Mouse (Mus musculus) mesoderm, embryonic 11.5 days (tissue): ENCODE data around the gene Elp6.
"Not testable (repeated sequence)": the region's sequence is repeated elsewhere in the genome, so short reads cannot be mapped to it uniquely, and the experiment has no call there.

Source experiments
- DNase-seq: peaks from one replicate; pipeline ENCODE4 v3.0.0-alpha.2; 2012; ENCODE audit warnings: low read depth, low spot score

Elp6 gene

DNA sequence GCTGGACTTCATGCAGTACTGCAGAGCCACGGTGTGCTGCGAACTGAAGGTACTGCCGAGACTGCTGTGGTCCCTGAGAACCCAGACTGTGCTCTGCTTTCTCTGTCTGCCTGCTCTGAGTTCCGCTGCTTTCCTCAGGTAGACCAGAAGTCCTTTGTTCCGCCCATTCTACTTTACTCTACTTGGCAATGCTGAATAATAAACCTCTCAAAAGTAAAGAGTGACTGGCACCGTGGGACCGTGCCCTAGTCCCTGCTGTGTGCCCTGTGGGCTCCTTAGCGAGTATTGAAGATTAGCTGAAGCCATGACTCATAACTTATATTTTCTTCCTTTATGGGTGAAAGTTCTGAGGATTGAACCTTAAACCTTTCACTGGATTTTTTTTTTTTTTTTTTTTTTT is 10.9 kb downstream of the Elp6 start:
- DNase-seq, result no peak

DNA sequence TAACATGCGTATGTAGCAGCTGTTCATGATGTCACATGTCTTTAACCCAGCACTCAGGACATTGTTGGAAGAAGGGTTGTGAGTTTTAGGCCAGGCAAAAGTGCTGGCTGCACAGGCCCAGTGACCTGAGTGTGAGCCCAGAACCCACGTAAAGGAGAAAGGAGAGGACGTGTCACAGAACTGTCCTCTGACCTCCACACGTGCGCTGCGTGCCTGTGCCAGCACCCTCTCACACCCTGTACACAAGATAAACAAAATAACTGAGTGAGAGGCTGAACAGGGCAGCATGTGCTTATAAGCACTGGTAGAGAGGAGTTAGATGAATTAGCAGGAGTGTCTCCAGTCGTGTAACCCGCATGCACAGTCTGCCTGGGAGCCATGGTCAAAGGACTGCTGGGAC is 11.5 kb downstream of the Elp6 start:
- DNase-seq, result no peak

DNA sequence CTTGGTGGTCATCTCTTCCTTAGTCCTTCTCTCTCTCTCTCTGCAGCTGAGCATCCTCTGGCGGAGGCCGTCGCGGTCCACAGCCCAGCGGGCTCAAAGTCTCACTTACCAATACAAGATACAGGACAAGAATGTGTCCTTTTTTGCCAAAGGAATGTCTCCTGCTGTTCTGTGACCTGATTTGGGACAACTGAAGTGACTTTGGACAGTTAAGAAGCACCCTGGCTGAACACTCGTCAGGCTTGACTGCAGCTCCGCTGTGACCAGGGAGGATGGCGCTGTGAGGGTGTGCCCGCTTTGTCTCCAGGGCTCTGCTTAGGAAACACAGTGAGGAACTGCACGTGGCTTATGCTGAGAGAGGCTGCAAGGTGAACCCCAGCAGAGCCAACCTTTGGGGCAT is 15.8 kb downstream of the Elp6 start:
- no peak for DNase-seq

DNA sequence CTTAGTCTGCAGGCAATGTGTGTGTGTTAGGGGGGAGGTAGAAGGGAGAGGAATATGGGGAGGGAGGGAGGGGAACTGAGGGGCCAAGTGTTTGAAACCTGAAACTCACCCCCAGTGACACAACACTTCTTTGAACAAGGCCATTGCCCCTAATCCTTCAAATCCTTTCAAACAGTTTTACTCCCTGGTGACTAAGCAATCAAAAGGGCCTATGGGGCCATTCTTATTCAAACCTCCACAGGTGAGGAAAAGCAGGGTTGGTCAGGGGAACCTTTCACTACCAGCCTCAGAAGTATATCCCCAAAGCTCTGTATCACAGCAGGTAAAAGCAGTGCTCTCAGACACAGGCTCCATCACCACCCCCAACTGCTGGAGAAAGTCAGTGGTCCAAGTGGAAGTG is 18.0 kb downstream of the Elp6 start:
- DNase-seq, result no peak

DNA sequence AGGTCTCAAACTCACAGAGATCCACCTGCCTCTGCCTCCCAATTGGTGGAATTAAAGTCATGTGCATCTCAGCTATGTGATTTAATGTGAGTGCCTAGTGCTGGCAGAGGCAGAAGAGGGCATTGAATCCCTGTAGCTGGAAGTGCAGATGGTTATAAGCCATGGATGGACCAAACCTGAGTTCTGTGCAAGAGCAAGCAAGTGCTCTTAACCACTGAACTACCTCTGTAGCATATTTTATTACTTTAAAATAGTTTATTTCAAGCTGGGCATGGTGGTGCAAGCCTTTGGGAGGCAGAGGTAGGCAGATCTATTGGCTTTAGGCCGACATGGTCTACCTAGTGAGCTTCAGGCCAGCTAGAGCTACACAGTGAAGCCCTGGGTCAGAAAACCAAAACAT is 19.2 kb downstream of the Elp6 start:
- DNase-seq, result no peak

DNA sequence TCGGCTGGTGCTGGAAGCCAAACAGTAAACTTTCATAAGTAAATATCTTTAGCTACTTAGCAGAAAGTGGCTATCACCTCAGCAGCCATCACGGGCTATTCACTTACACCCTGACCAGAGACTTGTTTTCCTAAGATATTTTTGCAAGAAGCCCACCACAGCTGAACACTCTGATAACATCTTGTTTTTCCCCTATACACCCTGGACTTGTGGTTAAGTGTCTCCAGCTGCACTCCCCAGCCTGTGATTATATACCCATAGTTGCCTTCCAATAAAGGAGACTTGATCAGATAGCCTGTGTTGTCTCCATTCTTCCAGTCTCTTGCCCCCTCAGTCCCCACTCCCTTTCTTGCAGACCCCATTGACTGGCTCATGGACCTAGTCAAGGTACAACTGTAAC is 23.2 kb downstream of the Elp6 start:
- DNase-seq, result no peak

DNA sequence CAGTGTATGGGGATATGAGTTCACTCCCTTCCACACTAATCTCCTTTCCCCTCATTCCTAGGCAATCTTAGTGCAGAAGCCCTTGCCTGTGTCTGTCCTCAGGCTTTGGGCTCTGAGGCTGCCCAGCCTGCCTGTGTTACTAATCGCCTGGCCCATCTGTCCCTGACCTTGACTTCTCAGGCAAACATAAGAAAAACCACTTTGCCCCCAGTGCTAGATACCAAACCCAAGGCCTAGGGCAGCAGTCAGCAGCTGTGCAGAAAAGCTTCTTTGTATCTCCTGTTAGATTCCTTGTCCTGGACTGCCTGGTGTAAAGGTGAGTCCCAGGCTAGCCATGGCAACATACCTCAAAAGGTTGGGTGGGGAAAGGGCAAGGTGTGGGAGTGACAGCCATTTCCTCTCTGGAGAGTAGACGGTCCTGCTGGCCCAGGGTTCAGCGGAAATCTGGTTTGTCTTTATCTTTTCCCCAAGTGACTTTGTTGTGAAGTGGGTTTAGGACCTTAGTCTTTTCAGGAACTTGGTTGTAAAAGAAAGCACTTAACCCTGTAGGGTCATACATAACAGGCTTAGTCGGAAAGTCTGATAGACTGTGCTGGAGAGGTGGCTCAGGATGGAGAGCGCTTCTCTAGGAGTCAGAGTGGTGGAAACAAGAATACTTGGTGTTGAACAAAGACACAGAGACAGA is 24.1 kb downstream of the Elp6 start:
- no peak for DNase-seq

DNA sequence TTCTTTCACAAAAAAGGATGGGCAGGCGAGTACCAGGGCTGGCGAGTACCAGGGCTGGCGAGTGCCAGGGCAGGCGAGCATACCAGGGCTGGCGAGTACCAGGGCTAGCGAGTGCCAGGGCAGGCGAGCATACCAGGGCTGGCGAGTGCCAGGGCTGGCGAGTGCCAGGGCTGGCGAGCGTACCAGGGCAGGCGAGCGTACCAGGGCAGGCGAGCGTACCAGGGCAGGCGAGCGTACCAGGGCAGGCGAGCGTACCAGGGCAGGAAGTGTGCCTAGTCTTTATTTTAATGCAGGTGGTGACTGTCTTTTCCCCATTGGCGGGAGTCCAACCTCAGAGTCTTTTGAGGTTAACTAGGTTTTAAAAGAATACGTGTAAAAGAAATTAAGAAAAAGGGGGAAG is 24.7 kb downstream of the Elp6 start:
- no peak for DNase-seq

DNA sequence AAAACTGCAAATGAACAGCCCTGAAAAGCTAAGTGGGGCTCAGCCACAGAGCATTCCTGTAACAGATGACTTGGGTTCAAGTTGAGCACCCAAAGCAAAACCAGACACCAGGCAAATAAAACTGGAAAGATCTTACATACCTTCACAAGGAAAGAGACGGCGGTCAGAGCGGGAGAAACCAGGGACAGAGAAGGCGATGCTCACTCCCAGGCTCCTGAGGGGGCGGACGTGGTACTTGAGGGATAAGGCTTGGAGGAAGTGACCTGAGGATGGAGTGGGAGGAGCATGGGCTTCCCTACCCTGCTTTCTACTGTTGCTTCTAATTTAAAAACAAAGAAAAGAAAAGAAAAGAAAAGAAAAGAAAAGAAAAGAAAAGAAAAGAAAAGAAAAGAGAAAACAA is 25.4 kb downstream of the Elp6 start:
- DNase-seq, result no peak

DNA sequence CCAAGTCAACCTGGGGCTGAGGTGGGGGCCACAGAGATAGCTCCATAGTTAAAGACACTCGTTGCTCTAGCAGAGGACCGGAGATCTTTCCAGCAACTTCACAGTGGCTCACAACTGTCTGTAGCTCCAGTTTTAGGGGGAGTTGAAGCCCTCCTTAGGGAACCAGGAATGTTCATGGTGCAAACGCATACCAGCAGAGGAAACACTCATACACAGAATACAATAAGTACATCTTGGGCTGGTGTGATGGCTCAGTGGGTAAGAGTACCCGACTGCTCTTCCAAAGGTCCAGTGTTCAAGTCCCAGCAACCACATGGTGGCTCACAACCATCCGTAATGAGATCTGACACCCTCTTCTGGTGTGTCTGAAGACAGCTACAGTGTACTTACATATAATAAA is 25.9 kb downstream of the Elp6 start:
- DNase-seq, result not testable (repeated sequence)

DNA sequence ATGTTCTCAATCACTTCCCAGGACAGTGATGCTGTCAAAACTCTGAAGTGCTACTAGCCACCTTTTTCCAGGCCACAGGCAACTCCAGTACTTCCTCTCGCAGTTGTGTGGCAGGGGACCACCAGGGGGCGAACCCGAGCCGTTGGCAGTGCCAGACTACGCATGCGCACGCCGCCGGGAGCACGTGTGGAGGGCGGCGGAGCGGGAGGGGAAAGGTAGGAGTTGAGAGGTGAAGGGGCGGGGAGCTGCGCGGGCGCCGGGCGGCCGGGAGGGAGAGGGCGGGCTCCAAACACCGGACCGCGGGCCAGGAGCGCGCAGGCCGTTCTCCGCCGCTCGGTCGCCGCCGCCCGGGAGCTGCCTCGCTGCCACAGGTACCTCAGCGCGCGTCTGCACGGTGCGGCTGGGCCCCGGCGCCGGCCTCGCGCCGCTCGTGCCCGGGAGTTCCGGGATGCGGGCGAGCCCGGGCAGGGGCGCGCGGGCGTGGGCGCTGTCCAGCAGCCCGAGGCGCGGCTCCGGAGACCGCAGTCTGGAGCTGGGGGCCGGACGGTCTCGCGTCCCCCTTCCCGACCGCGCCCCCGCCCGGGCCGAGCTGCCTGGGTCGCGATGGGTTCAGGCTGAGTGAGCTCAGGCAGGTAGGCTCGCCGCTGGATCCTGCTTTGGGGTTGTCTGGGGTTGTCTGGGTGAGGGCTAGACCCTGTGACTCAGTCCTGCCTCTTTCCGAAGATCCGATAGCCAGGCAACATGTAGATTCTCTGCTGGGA is 28.3 kb downstream of the Elp6 start, which contains the start of gene Scap:
Gene Scap, plus strand, starts transcription at position 154 of the 761 bp plus-strand sequence.
- peak; percentile 95 for DNase-seq

DNA sequence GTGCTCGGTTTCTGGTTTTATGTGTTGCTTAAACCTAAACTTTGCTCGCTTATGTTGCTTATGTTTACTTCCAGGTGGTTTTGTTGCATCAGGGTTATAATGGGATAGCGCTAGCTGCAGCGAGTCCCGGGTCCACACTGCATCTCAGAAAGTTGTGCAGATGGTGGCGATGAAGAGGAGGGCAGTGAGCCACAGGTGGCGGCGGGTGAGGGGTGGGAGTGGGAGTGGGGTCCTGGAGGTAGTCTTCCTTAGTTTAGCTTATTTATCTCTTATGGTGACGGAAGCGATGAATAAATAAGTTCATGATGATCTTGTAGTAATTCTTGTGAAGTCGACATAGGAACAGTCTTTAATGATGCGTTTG is 28.9 kb downstream of the Elp6 start:
- no peak for DNase-seq

DNA sequence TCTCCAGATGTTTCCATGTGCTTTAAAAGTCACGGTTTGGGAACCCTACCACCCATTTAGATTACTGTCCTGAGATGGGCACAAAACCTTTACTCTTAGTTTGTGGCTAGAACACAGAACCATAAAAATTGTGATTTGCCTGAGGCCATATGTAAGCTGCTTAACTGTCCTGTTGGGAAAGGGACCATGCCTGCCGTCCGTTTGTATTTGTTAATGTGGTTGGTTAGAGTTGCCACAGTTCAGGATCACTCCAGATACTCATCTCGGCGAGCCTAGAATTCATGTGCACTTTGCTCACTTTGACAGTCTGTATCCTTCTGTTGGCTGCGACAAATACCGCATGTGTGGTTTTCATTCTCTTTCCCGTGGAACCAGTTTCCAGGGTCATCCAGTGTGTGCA is 29.9 kb downstream of the Elp6 start:
- DNase-seq, result no peak

DNA sequence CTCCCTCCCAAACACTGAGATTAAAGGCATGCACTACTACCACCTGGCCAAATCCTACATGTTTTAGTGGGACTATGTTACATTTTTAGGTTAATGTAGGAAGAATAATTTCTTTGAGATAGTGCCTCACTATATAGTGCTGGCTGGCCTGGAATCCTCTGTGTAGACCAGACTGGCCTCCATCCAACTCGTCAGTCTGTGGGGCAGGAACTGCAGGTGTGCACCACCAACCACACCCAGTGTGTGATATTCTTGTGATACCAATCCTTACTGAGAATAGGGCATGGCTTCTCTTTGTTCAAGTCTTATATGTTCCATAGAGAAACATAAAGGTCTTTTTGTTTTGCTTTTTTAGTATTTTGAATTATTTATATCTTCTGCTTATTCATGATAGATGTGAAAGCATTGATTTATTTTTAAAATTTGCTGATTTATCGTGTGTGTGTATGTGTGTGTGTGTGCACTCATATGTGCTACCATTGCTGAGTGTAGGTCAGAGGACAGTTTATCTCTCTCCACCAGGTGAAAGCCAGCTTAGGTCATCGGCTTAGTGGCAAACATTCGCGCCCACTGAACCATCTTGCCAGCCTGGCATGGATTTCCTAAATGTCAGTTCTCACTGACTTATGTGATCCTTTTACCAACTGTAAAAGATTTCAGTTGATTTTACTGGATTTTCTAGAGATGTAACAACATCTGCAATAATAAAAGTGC is 35.2 kb downstream of the Elp6 start:
- no peak for DNase-seq

DNA sequence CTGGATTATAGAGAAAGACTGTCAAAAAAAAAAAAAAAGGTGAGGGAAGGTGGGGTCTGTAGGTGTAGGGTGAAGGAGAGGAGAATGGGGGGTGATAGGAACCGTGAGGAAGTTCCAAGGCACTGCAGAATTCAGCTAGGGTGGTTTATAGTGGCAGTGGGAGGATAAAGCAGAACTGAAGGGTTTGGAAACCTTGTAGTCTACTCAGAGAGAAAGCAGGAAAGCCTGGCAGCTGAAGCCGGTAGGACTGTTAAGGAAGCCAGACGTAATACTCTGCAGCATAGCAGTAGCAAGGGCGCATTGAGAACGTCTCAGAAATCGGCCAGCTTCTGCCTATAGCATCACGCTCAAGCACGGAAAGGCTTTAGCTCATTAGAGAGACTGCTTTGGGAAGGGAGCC is 37.0 kb downstream of the Elp6 start:
- no peak for DNase-seq

DNA sequence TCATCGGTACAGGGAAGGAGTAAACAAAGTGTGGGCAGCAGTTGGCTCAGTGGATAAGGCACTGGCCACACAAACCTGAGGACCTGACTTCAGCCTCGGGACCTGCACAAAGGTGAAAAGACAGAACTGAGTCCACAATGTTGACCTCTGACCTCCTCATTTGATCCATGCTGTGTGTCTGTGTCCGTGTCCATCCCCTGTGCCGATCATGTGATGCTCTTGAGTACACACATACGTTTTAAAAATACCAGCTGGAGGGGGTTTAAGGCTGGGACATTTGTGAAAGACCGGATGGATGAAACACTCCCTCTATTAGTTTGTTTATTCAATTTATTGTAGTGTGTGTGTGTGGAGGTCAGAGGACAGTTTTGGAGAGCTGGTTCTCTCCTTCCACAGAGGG is 38.8 kb downstream of the Elp6 start:
- no peak for DNase-seq

DNA sequence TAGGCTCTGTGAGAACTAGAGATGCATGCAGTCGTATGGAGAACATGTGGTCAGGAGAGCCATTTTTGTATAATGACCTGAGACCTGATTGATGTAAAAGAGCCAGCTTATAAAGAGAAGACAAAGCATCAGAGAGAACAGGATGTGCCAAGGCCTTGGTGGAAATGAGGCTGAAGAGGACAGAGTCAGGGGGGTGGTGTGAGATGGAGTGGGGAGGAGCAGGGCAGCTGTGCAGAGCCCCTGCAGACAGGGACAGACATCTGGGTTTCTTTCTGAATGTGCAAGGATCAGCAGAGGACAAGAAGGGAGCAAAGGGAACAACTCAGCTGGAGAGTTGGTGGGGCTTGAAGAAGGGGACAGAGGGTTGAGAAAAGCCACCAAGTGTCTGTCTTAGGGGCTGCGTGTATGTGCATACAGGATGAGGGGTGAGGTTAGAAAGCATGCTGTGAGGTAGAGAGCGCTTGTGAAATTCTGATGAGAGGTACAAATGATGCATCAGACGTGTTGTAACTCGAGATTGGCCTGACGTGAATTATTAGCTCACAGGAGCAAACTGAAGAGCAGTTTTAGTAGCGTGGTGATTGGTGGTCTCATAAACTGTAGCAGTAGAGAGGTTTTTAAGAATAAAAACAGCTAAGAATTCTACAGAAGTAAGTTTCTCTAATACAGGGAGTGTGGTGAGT is 40.2 kb downstream of the Elp6 start:
- DNase-seq, result no peak

DNA sequence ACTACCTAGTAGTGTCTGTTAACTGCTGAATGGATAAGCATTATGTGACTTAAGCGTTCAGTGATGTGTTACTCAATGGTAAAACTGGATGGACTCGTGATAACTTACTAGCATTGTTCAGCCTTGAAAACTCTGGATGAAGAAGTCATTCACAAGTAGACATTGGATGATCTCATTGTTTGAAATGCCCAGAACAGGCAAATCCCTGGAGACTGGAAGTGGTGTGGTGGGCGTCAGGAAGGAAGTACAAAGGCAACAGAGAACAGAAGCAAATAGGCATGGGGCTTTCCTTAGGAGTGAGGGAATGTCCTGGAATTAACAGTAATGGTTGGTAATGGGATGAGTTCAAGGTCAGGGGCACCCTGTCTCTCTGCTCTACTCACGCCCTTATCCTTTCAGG is 43.9 kb downstream of the Elp6 start:
- no peak for DNase-seq

DNA sequence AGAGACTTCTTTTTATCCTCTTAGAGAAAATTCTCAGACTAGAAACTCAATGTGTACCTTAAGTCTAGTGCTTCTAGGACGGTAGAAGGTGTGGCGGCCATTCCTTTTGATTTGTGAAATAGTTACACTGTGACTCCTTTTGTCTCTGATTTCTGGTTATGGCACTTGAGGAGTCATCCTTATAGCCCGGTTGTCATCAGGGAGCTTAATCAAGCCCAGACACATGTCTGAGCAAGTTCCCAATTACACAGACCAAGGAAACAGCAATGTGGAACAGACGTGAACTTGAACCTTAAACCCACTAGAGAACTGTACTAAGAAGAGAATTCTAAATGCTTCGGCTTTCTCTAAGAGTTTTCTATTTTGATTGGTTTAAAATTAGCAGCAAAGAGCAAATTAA is 45.2 kb downstream of the Elp6 start:
- DNase-seq, result no peak

DNA sequence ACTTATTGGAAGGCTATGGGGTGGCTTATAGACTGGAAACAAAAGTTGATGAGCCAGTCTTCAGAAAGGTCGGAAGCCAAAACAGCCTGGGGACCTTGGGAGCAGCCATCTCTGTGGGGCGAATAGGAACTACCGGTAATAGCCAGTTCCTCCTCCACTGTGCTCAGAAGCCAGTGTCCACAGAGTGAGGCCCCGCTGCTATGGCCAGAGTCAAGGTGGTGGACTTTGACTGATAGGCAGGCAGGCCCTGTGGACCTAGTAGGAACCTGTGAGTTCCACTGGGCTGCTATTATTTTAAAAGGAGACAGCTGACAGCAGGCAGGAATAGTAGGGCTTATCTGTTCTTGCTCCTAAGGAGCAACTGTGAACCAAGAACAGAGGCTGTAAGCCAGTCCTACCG is 45.6 kb downstream of the Elp6 start:
- no peak for DNase-seq

DNA sequence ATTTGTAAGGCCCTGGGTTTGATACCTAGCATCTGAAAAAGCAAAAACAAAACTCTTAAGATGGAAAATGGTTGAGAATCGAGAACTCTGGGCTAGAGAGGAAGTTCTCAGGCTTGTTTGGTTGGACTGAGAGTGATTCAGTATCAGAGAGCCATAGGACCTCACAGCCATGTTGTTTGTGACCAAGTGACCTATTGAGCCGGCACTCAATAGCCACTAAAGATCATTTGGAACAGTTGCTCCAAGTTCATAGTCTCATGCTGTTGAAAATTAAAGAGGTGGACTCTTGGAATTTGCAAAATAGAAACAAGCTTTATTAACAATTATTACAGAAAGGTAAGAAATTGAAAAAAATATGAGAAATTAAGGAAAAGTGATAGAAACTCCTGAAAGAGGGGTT is 46.4 kb downstream of the Elp6 start:
- DNase-seq, result no peak

DNA sequence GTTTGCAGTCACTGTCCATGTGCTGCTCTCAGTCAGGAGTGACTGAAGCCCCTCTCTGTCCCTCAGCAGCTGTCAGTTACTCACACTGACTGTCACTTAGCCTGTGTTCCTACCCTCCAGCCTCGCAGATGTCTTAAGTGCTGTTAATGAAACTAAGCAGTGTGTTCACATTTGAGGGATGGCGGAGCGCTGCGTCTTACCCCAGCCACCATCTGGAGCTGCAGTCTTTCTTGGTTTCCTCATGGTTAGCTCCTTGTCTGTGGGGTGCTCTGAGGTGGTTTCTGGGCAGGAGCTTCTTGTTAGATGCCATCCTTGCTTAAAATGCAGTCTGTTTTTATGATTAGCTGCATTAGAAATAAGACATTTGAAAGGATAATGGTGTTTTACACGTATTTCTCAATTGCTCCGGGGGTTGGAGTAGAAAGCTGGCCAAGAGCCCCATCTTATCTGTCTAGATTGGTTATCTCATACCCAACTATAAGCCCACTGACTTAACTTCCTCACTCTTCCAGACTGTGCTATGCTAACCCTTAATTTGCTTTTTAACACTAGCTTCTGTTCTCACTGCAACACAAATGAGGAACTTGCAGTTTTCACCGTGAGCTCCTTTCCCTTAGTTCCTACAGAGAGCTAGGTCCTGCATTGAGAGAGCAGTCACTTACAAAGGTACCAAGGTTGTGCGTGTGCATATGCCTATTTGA is 47.1 kb downstream of the Elp6 start:
- no peak for DNase-seq
